Mouse (Mus musculus): ENCODE results near the gene Zcchc24. TPM values are rescaled to one million over a fixed set of nuclear protein-coding genes. Genes with fewer than 3 reads are reported as not detected.

Zcchc24 gene
- polyA plus RNA-seq, 1 experiment, result 12.4 TPM

DNA sequence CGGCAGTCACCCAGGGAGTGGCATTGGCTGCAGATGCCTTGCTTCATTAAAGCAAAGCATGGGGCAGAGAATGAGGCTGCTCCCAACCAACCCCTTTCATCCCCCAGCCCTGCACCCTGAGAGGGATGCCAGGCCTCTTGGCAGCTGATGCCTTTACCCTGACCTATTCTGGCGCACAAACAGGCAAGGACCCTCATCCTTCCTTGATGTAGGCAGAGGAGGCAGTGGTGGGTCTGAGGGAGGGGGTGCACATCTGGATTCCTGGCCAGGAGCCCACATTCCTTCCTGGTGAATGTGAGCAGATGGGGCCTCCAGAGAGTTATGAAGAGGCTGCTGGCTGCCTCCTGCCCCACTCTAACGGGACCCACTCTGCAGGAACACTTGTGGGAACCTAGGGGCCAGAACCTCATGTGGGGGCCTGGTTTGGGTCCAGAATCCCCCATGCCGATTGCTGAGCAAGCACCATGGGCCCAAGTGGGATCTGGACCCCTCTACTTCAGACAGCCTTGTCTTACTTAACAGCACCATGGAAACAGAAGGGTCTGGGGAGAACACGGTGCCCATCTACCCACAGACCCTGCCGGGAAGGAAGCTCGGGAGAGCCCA is 12.4 kb downstream of the Zcchc24 start:
- H3K36me3 ChIP-seq (ENCODE audit: control insufficient read depth, insufficient read depth, low read length), result no peaks in the 10 kb centered on the region
- H3K27ac ChIP-seq (ENCODE audit: insufficient read depth, low read depth, low read length), result no peak overlapping the region
- DNase-seq, result no peak
- no peaks in the 10 kb centered on the region for H3K27me3 ChIP-seq (replicated peaks; ENCODE audit: control insufficient read depth, insufficient read depth, low read length)
- H3K4me3 ChIP-seq (ENCODE audit: insufficient read depth, low read depth, low read length), result no peak overlapping the region
- H3K4me1 ChIP-seq (ENCODE audit: control insufficient read depth, insufficient read depth, low read length), result 0 out of 2 replicates have a peak, but pooled peaks cover 7% of the 10 kb centered on the region
- WGBS, result 81% methylated on average over 7 of the region's 7 CpGs
- no peak for TF ChIP-seq POLR2A (IDR thresholded peaks at IDR 0.05; ENCODE audit: low read depth, low read length)
- no peak for TF ChIP-seq CTCF (conservative IDR thresholded peaks at IDR 0.05; ENCODE audit: insufficient read depth, insufficient read length, low read depth, low read length)

DNA sequence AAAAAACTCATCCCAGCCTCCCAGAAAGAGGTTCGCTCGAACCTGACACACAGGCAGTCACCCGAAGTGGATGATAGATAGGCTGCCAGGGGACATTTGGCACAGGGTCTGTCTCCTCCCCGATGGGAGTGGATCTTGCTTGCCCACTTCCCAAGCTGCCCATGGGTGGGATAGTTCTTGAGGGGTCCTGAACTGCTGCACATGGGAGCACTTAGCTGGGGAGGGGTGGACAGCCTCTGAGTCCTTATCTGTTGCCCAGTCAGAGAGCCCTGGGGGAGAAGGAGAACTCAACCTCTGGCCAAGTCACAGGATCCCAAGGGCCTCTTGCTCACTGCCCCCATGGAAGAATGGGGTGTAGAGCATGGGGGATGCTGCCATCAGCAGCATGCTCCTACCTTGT is 13.3 kb downstream of the Zcchc24 start:
- Histone ChIP-seq H3K27me3 (replicated peaks; ENCODE audit: control insufficient read depth, insufficient read depth, low read length) (no peaks in the 10 kb centered on the region), H3K4me1 (ENCODE audit: control insufficient read depth, insufficient read depth, low read length) (0 out of 2 replicates have a peak, but pooled peaks cover 5% of the 10 kb centered on the region), H3K4me3 (ENCODE audit: insufficient read depth, low read depth, low read length) (no peak overlapping the region), H3K27ac (ENCODE audit: insufficient read depth, low read depth, low read length) (no peak overlapping the region), H3K36me3 (ENCODE audit: control insufficient read depth, insufficient read depth, low read length) (no peaks in the 10 kb centered on the region)
- TF ChIP-seq CTCF (conservative IDR thresholded peaks at IDR 0.05; ENCODE audit: insufficient read depth, insufficient read length, low read depth, low read length) (no peak), POLR2A (IDR thresholded peaks at IDR 0.05; ENCODE audit: low read depth, low read length) (no peak)
- no peak for DNase-seq
- 51% methylated on average over 4 of the region's 4 CpGs for WGBS

DNA sequence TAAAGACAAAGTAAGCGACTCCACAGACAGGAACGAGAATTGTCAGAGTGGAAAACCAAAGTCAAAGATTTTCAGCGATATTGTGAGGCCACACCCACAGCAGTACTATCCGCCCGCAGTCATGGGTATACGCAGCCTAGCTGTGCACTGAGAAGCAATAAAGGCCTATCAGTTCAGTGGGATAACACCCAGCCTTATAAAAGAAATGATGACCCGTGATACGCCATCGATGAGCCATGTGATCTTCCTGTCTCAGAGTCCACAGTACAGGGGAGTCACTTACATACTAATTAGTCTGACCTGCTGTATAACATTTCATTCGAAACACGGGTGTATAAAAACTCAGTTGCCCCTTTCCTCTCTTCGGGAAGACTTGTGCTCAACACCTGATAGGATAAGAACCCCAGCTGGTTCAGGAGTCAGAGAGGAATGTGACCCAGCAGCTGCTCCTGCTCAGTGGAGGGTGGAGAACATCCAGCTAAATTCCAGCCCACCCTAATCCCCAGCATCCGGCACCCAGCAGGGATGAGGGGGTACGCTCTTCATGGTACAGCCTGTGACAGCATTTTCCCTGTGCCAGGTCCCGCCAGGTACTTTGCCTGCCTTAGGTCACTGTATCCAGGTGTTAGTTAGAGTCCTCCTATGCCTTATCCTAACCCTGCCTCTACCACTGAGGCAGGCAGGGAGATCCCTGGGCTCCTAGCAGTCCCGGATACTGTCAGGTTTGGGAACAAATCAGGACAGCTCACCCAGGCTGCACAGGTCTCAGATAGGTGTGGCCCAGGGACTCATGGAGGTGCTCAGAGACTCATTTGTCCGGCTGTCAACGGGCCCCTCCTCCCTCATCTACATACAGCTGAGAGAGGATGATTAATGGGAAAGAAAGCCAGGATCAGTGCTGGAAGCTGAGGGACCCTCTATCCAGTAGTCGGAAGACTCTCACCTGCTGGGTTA is 14.0 kb downstream of the Zcchc24 start:
- no peak for DNase-seq
- no peak overlapping the region for H3K27ac ChIP-seq (ENCODE audit: insufficient read depth, low read depth, low read length)

DNA sequence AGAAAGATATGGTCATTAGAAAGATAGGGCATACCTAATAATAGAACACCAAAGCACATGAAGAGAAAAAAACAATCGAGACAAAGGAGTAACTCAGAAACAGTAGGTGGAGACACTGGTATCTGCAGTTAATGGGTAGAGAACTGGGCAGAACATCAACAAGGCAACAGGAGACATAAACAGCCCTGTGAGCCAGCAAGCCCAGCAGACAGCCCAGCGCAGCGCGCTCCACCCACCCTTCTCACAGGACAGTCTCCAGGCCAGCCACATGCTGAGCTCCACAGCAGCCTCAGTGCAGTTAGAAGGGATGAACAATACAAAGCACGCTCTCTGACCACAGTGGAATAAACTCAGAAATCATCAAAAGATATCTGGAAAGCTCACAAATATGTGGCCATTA is 15.8 kb downstream of the Zcchc24 start:
- Histone ChIP-seq H3K27ac (ENCODE audit: insufficient read depth, low read depth, low read length) (no peak overlapping the region), H3K4me1 (ENCODE audit: control insufficient read depth, insufficient read depth, low read length) (no peaks in the 10 kb centered on the region), H3K27me3 (replicated peaks; ENCODE audit: control insufficient read depth, insufficient read depth, low read length) (no peaks in the 10 kb centered on the region), H3K4me3 (ENCODE audit: insufficient read depth, low read depth, low read length) (no peak overlapping the region), H3K36me3 (ENCODE audit: control insufficient read depth, insufficient read depth, low read length) (no peaks in the 10 kb centered on the region)
- TF ChIP-seq CTCF (conservative IDR thresholded peaks at IDR 0.05; ENCODE audit: insufficient read depth, insufficient read length, low read depth, low read length) (no peak), POLR2A (IDR thresholded peaks at IDR 0.05; ENCODE audit: low read depth, low read length) (no peak)
- 79% methylated on average over 5 of the region's 5 CpGs for WGBS
- DNase-seq, result no peak

More for the DNA sequence above, 14.0 kb downstream of the Zcchc24 start:
- no peaks in the 10 kb centered on the region for H3K36me3 ChIP-seq (ENCODE audit: control insufficient read depth, insufficient read depth, low read length)
- TF ChIP-seq POLR2A (IDR thresholded peaks at IDR 0.05; ENCODE audit: low read depth, low read length), result no peak
- TF ChIP-seq CTCF (conservative IDR thresholded peaks at IDR 0.05; ENCODE audit: insufficient read depth, insufficient read length, low read depth, low read length), result no peak
- H3K4me1 ChIP-seq (ENCODE audit: control insufficient read depth, insufficient read depth, low read length), result no peaks in the 10 kb centered on the region
- 42% methylated on average over 19 of the region's 19 CpGs for WGBS
- no peaks in the 10 kb centered on the region for H3K27me3 ChIP-seq (replicated peaks; ENCODE audit: control insufficient read depth, insufficient read depth, low read length)
- H3K4me3 ChIP-seq (ENCODE audit: insufficient read depth, low read depth, low read length), result no peak overlapping the region

DNA sequence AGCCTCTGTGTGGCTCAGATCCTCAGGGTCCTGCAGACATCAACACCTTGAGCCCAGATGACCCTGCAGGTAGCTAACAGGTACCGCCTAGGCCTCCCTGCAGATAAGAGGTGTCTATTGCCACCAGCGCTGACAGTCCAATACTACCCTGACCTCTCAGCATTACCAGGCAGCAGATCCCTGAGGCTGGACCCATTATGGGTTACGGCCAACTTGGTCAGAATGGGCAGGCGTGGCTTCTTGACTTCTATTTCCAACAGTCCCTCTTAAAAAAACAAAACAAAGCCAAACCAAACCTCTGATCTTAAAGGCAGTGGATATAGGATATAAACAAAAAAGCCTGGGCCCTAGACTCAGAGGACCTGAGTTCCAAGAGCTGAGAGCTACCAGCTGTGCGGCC is 17.8 kb downstream of the Zcchc24 start:
- Histone ChIP-seq H3K4me1 (ENCODE audit: control insufficient read depth, insufficient read depth, low read length) (no peaks in the 10 kb centered on the region), H3K27me3 (replicated peaks; ENCODE audit: control insufficient read depth, insufficient read depth, low read length) (no peaks in the 10 kb centered on the region), H3K4me3 (ENCODE audit: insufficient read depth, low read depth, low read length) (no peak overlapping the region), H3K27ac (ENCODE audit: insufficient read depth, low read depth, low read length) (no peak overlapping the region), H3K36me3 (ENCODE audit: control insufficient read depth, insufficient read depth, low read length) (no peaks in the 10 kb centered on the region)
- WGBS, result 97% methylated on average over 5 of the region's 5 CpGs
- no peak for DNase-seq
- TF ChIP-seq CTCF (conservative IDR thresholded peaks at IDR 0.05; ENCODE audit: insufficient read depth, insufficient read length, low read depth, low read length), result no peak
- no peak for TF ChIP-seq POLR2A (IDR thresholded peaks at IDR 0.05; ENCODE audit: low read depth, low read length)

DNA sequence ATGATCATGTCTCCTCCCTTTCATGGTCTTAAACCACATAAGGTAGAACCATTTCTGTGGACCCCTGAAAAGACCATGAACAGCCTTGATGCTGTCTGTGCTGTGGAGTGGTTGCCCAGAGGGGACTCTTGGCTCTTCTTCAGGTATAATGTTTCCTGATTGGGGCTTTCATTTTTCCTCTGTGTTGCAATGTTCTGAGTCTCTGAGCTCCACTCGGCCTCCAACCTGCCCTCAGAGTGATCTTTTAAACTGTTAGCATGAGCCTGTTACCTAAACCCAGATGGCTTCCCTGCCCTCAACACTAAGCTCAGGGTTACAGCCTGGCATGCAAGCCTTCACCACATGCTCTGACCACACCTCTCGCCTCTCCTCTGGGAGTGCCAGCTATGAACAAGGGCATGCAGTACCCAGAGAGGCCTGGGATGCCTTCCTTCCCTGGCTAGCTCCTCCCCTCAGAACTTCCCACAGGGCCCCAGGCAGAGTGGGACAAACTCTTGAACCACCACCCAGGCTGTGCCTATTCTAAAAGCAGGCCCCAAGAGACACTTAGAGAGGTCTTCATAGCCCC is 18.3 kb downstream of the Zcchc24 start:
- H3K36me3 ChIP-seq (ENCODE audit: control insufficient read depth, insufficient read depth, low read length), result no peaks in the 10 kb centered on the region
- 74% methylated on average over 2 of the region's 2 CpGs for WGBS
- no peak overlapping the region for H3K27ac ChIP-seq (ENCODE audit: insufficient read depth, low read depth, low read length)
- H3K4me3 ChIP-seq (ENCODE audit: insufficient read depth, low read depth, low read length), result no peak overlapping the region
- no peak for TF ChIP-seq POLR2A (IDR thresholded peaks at IDR 0.05; ENCODE audit: low read depth, low read length)
- no peak for TF ChIP-seq CTCF (conservative IDR thresholded peaks at IDR 0.05; ENCODE audit: insufficient read depth, insufficient read length, low read depth, low read length)
- H3K27me3 ChIP-seq (replicated peaks; ENCODE audit: control insufficient read depth, insufficient read depth, low read length), result no peaks in the 10 kb centered on the region
- H3K4me1 ChIP-seq (ENCODE audit: control insufficient read depth, insufficient read depth, low read length), result no peaks in the 10 kb centered on the region
- no peak for DNase-seq

Data from kidney, adult 2 months (tissue).